Mouse (Mus musculus): ENCODE measurements around the gene Disp1.

DNA sequence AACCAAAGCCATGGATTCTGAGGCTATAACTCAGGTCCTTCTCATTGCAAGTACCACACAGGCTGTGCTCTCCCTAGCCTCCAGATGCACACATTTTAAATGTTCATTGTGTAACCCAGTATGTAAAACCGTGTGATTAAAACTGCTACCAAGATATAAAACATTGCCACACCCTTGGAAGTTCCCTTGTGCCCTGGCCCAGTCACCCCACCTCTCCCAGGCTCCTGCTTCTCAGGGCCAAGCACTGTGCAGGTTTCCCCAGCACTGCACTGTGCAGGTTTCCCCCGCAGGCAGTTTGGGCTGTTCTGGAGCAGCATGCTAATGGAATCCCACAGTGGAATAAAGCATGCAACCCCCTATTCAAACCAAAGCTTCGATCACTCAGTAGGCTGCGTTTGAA lies 29.3 kb upstream of the Disp1 start:
- TF ChIP-seq EP300 (IDR thresholded peaks at IDR 0.05) (no peak), CTCF (IDR thresholded peaks at IDR 0.05) (no peak)

All from lung, postnatal 0 days (tissue).